Mouse (Mus musculus) cerebral cortex, adult 2 months (tissue): ENCODE measurements around the gene Gm49450.

Source experiments
- WGBS: fragments of 180-500 bp; shearing (Covaris S2); methylation state at CpG from one replicate; pipeline ENCODE4 v1.1.7; 2018; 5-methylcytosine and 5-hydroxymethylcytosine counted together

Gene Gm49450

DNA sequence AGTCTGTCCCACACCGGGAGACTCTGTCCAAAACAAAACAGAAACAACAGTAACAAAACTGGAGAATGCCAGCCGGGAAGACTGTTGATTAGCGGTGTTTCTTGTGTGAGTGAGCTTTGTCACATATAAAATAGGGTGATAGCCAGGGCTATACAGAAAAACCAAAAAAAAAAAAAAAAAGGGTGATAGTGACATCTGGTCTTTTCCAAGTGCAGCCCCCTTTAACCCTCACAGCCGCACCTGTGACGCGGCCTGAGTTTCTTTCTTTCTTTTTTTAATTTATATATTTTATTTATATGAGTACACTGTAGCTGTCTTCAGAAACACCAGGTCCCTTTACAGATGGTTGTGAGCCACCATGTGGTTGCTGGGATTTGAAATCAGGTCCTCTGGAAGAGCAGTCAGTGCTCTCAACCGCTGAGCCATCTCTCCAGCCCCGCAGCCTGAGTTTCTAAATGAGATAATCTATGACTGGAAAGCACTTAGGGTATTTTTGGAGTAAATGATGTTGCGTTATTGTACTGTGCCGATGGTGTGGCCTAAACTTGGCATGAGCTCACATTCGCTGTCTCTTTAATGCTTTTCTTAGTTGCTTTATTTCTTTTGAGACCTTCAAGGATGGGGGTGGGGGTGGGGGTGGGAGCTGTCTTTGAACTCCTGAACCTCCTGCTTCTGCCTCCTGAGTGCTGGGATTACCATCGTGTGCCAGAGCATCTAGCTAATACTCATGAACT is 32.8 kb upstream of the Gm49450 start:
- 9% methylated on average over 12 of the region's 12 CpGs for WGBS

DNA sequence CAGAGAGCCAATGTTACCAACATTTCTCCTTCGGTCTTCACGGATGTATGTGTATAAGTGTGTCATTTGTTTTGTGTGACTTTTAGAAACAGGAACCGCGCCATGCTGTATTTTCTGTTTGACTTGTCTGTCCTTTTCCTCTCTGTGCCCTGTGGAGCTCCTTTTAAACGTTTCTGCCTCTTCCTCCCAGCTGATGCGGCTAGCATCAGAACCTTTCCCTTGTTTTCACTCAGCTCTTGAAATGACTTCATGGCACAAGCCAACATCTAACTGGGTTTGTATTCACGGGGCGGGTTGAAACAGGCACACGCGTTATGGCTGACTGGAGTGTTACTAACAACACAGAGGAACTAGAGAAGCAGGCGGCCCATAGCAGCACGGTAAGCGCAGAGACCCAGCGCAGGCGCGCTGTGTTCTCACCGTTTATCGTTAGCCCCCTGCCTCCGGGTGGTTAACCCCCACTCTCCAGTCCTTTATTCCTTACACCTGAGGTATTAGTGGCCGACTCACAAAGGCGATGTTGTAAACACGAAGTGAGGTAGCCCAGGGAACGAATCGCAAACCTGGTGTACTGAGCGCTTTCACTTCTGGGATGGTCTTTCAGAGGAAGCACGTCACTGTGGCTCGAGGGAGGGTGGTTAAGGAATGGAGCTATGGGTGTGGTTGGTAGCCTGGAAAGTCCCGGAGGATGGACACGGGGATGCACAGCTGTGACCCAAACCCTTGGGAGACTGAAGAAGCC is 32.1 kb upstream of the Gm49450 start:
- 1% methylated on average over 29 of the region's 29 CpGs for WGBS

DNA sequence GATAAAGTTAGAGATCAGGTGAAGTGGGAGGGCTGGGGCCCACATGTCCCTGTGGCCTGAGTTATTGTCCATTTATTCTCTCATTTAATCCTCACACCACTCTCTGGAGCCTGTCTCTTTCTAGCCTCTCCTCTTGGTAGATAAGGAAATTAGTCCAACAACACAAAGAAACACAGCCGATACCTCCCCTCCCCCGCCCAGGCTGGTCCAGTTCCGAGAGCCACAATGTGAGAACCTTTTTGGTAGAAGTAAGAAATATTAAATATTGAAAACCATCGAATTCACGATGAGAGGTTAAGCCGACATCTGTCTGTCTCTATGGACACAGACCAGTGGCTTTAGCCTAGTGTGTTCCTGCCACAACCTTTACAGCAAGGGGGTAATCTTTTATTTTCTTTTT is 31.3 kb upstream of the Gm49450 start:
- 25% methylated on average over 6 of the region's 6 CpGs for WGBS

DNA sequence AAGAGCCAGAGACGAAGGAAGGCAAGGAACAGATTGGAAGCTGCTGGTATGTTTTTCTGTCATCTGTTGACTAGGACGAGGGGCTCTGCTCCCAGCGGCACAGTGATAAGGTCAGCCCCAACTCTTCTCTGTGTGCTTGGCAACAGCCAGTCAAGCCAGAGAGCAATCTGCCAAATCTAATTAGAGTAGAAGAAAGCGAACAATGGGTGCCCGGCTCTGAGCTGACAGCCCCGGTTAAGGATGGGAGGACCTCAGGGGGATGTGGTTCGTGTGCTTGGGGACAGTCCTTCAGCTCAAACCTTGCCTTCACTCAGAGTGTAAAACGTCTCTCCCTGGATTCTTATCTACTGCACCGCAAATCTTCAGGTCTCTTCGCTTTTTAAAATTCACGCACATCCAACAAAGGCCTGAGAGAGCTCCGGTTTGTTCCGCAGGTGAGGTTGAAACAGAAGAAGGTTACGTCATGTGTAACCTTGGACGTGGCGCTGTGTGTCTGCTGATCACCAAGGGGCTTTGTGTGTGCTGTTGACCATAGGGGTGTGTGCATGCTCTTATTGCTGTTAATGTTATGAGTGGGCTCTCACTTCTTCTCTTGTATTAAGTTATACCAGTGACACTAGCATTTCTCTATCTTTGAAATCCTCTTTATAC is 30.2 kb upstream of the Gm49450 start:
- WGBS, result 36% methylated on average over 16 of the region's 16 CpGs

DNA sequence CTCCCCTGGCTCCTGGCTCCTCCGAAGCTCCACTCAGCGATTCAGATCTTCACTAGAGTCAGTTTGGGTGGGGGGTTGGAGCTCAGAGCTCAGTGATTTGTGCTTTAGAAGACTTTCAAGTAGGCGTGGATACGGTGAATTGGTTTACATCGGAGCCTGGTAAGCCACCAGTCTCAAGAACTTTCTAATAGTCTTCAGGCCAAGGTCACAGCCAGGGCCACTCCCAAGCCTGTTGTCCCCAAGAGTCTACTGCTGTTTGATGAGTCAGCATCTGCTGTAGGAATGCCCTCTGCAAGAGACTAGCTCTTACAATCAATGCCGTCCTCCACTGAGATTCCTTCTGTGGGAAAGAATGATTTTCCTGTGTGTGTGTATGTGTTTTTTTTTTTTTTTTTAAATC is 28.7 kb upstream of the Gm49450 start:
- 69% methylated on average over 6 of the region's 6 CpGs for WGBS

DNA sequence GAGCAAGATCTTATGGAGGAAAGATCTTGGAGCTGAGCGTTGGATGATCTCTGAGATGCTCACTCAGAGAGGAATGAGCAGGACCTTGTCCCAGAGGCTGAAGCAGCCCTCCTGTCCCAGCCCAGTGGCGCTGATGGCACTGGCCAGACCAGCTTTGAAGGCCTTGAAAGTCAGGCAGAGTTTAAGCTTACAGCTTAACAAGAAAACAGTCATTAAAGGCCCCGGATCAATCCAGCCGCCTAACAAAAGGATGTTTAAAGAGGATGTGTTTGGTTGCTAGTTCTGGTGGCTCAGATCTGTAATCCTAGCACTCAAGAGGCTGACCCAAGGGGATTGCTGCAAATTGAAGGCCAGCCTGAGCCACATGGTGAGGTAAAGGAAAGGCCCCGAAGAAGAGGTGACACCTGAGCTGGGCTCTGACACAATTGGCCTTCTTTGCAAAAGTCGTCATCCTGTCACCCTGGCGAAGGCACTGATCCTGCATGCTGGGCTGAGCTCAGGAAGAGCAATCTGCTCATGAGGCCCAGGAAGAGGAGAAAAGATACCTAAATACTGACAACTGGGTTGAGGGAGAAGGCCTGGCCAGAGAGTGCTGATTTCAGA is 26.8 kb upstream of the Gm49450 start:
- WGBS, result 76% methylated on average over 7 of the region's 7 CpGs

DNA sequence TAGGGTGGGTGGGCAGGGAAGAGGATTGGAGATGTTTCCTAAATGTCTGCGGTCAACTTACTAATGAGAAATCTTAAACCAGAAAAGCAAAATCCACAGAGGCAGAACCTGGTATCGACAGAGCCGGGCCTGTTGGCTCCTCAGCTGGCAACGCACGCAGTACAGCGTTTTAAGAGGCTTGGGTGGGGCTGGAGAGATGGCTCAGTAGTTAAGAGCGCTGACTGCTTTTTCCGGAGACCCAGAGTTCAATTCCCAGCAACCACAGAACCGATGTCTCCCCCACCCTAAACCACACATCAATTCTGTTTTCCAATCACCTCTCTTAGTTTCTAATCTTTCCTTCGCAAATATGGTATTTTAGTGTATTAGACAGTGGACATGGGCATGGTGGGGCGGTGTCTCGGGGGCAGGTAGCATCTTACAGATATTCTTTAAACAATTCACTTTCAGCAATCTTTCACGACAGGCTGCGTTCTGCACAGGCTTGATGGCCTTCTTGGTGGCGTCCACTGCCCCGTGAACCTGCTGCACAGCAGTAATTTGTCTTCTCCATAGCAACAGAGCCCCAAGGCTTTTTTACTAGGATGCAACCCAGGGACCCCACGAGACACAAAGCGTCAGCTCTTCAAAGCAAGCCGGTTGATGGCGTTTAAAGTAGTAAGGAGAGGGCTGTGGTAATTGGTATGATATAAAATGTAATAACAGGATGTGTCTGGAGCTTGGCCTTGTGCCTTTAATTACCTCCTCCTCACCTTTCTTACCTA is 25.2 kb upstream of the Gm49450 start:
- WGBS, result 65% methylated on average over 20 of the region's 20 CpGs

DNA sequence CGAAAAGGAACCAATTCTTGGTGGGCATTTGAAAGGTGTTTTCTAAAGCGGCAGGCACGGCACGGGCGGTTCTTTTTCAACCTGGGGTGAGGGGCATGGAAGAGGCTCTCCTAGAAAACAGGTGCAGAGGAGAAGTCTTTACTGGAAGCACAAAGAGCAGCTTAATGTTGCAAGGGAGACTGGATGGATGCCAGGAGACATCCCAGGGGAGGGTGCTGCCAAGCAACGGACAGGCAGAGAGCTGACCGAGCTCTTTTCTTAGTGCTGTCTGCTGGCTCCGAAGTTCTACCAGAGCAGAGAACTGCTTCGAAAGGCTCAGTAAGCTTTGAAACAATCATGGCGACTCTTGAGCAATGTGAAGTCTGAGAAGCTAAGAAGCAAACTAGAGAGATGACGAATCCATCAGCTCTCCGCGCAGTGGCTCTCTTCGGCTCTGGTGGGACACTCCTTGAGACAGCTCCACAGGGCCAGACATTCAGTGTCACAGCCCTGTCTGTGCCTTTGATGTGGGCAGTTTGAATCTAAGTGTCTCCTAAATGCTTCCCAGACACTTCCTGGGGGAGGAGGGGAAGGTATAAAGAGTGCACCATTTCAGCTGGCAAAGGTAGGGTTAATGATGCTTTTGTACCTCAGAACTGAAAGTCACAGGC is 24.5 kb upstream of the Gm49450 start:
- 38% methylated on average over 14 of the region's 14 CpGs for WGBS

DNA sequence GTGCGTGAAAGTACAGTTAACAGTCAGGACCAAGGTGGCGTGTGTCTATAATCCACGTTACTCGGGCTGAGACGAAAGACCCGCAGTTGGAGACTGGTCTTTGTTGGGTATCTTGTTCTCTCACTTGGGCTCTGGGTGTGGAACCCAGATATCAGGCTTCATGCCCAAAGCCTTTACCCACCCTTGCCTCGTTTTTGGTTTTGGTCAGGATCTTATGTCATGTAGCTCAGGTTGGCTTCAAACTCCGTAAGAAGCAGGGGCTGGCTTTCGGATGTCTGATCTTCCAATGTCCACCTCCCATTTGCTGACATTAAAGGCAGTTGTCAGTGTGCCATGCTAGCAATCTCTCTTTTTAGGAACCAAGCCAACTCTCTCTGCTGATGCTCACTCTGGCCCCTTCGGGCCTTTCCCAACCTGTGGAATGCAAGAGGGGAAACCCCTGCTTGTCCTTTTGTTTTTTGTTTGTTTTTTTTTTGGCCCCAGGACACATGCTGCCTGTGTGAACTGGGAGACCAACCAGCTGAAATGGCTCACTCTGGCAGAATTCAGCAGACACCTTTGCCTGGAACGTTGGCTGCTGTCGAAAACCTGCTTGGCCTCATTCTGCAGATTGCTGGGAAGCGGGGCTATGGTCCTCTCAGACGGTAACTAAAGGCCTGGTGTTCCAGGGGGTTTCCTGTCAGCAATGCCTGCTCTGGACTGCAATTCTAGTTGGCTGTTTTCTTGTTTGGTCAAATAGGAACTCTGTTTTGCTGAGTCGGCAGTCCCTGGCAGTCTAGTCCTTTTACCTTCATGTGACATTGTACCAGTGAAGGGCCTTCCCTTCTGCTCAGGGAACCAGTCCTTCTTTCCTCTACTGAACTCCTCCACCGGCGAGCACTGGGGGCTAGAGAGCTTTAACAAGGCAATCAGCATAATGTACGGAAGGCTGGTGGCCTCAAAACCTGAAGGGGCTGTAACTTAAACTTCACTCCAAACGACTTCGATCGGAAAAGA is 23.7 kb upstream of the Gm49450 start:
- 63% methylated on average over 21 of the region's 21 CpGs for WGBS

DNA sequence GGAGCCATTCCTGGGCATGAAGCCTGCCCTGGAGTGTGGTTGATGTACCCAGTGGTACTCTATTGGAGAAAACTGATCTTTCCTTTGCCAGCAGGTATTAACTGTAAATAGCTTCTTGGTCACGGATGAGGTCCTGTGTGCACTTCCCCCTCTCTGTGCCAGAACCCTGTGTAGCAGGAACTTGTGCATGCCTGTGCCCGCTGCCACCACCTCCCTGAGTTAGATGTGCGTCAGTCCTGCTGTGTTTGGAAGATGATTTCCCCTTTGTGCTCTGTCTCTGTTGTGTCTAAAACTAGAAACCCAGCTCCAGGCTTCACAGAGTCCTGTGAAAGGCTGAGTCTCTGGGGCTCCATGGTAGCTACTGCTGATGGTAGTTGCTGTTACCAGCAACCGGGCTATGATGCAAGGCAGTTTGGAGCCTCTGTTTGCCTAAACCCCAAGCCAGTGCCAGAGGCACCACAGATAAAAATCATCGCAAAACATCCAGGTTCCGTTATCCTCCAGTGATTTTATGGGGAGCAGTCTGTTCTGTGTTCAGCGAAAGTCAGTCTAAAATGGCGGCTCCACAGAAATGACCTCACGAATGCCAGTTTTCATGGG is 19.8 kb upstream of the Gm49450 start:
- WGBS, result 78% methylated on average over 9 of the region's 9 CpGs

DNA sequence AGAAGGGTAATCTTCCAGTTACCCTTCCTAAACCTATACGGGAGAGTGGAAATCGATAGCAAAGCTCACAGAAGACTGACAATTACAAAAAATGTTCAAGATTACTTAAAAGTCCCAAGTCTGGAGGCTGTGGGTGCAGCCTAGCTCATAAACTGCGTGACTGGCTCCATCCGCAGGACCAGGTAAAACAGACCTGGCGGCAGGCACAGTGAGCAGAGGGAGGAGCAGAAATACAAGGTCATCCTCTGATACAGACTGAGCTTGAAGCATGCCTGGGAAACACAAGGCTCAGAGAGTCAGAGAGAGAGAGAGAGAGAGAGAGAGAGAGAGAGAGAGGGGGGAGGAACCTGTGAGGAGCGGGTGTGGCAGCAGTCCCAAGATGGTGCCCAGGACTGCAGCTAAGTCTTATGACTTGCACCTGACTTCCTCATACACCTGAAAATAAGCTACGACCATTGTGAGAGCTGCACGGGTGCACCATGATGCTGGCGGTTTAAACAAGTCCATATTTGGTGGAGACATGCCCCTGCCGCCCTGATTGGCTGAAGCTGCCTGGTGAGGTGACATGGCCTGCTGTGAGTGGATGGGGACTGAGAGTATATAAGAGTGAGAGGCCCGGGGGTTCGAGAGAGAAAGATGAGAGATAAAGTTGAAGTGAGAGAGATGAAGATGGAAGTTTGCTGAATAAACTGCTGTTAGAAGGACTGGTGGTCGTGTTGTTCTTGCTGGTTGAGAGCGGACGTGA is 18.4 kb upstream of the Gm49450 start:
- WGBS, result 44% methylated on average over 15 of the region's 15 CpGs

DNA sequence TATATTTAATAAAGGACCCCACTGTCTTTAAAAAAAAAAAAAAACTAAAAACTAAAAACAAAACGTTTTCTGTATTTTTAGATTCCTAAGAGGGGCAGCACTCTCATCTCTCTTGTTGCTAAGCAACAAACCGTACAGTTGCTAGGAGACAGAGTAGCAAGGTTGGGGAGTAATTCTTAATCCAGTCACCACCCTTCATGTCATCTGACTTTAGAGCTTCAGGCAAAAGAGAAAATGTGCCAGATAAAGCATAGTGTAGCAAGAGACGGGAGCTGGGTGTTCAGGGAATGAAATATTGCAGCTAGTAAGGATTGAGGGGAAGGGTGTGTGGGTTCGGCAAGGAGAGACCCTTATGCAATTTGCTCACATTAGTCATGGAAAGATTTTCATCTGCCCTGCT is 17.8 kb upstream of the Gm49450 start:
- WGBS, result 23% methylated on average over 4 of the region's 4 CpGs

DNA sequence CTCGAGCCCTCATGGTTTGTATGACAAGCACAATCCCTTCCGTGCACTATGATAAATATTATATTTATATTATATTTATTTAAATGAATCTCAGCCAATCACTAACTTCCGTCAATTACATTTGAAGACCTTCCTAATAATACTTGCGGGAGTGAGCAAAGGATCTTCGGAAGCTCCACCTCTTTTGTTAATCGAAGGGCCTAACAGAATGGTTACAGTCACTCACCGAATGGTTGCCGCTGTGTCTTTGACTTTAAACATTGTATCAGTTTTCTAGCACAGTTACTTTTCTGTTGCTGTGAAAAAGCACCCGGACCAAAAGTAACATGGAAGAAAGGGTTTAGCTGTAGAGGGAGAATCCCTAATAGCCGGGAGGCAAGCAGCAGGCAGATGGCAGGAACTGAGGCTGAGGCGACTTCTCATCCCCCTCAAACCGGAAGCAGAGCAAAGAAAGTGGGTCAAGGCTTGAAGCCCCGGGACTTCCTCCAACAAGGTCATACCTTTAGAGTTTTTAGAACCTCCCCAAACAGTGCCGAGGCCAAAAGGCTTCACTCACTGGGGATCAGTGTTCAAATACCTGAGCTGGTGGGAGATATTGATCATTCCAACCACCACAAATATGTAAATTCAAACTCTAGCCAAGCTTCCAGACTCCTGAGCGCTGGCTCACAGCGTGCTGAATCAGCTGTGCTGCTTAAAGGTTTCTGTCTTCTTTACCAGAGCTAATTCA is 16.2 kb upstream of the Gm49450 start:
- 14% methylated on average over 16 of the region's 16 CpGs for WGBS

DNA sequence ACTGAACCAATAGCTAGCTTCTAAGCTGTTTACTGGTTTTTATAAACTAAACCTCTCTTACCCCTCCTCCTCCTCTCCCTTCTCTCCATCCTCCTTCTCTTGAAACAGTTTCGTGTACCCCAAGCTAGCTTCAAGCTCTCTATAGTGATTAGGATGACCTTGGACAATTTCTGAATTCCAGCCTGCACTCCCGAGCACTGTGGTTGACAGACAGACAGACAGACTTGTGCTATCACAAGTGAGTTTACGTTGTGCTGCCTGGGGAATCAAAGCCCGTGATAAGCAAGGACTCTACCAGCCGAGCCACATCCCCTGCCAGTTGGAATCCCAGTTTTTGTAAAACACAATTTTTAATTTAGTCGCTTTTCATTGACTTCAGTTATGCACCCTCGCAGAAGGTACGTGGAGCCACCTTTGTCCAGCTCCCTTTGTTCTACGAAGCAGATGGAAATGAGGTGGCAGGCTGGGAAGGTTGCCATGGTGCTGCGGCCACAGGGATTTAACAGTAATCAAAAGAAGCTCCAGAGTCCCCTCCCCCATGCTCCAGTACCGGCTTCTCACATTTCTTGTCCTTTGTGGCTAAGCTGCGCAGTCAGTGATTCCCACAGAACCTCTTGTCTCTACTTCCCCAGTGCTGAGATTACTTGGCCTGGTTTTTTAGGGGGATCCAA is 15.5 kb upstream of the Gm49450 start:
- WGBS, result 22% methylated on average over 12 of the region's 12 CpGs

DNA sequence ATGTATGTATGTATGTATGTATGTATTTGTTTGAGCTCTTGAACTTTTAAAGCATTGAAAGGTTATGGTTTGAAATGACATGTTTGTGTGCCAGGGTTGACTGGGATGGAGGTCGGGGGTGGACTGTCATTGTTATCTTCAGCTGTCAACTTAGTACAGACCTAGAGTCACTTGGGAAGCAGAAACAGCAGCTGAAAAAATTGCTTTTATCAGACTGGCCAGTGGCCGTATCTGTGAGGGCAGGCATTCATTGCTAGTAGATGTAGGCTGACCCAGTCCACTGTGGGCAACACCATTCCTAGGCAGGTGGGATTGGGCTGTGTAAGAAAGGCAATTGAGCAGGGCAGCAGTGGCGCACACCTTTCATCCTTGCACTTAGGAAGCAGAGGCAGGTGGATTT is 6.2 kb upstream of the Gm49450 start:
- WGBS, result 93% methylated on average over 3 of the region's 3 CpGs

DNA sequence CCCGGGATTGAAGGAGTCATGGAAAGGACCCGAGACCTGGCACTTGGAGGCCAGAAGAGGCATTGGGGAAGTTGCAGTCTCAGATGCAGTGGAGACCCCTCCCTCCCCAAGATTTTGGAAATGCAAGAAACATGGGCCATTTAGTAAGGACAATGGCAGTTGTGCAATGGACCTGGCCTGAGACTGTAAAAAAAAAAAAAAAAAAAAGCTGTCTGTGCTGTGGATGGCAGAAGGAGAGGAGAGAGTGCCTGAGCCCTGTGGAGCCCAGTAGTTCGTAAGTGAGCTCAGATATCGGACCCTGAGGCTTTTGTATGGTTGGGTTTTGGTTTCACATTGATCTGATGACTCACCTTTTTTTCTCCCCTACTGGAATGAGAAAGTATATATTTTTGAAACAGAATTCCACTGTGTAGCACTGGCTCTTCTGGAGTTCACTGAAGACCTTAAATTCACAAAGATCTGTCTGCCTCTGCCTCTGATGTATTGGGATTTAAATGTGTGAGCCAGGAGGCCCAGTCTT is 5.6 kb upstream of the Gm49450 start:
- 92% methylated on average over 4 of the region's 4 CpGs for WGBS

DNA sequence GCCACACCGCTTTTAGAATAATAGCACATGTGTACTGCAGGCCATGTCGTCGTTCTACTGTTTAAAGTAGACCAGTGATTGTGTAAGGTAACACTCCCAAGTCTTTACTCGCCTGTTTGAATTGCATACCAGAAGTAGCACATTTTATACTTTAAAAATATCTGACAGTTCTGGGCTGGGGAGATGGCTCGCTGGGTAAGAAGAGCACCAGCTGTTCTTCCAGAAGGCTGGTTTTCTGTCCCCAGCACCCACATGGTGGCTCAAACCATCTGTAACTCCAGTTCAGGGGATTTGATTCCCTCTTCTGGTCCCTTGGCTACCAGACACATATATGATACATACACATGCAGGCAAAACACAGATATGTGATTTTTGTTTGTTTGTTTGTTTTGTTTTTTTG is 4.1 kb upstream of the Gm49450 start:
- 50% methylated on average over 5 of the region's 5 CpGs for WGBS
